Mouse (Mus musculus) ES-Bruce4 (cell line): ENCODE data around the gene Rdh9. TPM values are rescaled to one million over a fixed set of nuclear protein-coding genes. Genes with fewer than 3 reads are reported as not detected.
"Not testable (repeated sequence)": the region's sequence is repeated elsewhere in the genome, so short reads cannot be mapped to it uniquely, and the experiment has no call there.

Source experiments
- H3K27ac ChIP-seq: 2 replicates; pipeline ENCODE4 v1.5.1; 2012; ENCODE audit warnings: low read length, inconsistent platforms; ENCODE audit not compliant: insufficient read depth
- H3K27me3 ChIP-seq: 2 replicates; pipeline ENCODE4 v1.6.1; 2012; ENCODE audit warnings: mild to moderate bottlenecking, low read length, inconsistent platforms; ENCODE audit not compliant: control insufficient read depth, poor library complexity, insufficient read depth, severe bottlenecking
- H3K36me3 ChIP-seq: 2 replicates; pipeline ENCODE4 v1.6.1; 2012; ENCODE audit warnings: inconsistent platforms, mild to moderate bottlenecking, low read length, moderate library complexity; ENCODE audit not compliant: control insufficient read depth, poor library complexity, insufficient read depth, severe bottlenecking
- H3K4me1 ChIP-seq: one replicate; pipeline ENCODE4 v1.8.1; 2011; ENCODE audit warnings: low read length; ENCODE audit not compliant: control insufficient read depth, insufficient read depth
- H3K4me3 ChIP-seq: 2 replicates; pipeline ENCODE4 v1.5.1; 2011; ENCODE audit warnings: low read depth, mild to moderate bottlenecking, low read length
- H3K9ac ChIP-seq: 2 replicates; pipeline ENCODE4 v1.6.1; 2012; ENCODE audit warnings: low read depth, mild to moderate bottlenecking, inconsistent platforms; ENCODE audit not compliant: poor library complexity, severe bottlenecking
- H3K9me3 ChIP-seq: replicated peaks from 2 replicates; pipeline ENCODE4 v1.6.1; 2012; ENCODE audit warnings: mild to moderate bottlenecking, low read length, inconsistent platforms; ENCODE audit not compliant: control insufficient read depth, poor library complexity, insufficient read depth, severe bottlenecking
- CTCF ChIP-seq: IDR thresholded peaks from one replicate; pipeline ENCODE4 v1.8.1; 2011; ENCODE audit warnings: low read depth, low read length
- EP300 ChIP-seq: IDR thresholded peaks from 2 replicates; pipeline ENCODE4 v1.6.1; 2011; ENCODE audit warnings: low read depth, low read length; ENCODE audit not compliant: insufficient read depth
- POLR2A ChIP-seq: IDR thresholded peaks from one replicate; pipeline ENCODE4 v1.8.1; 2011; ENCODE audit warnings: low read length; ENCODE audit not compliant: insufficient read depth
- polyA plus RNA-seq: library from polyadenylated mRNA; stranded (reverse); fragments of >200 nt; gene quantifications from 2 replicates; pipeline ENCODE4 v1.2.4, GENCODE M21; 2011; ENCODE audit warnings: low read depth; ENCODE audit not compliant: missing spikeins, insufficient read depth, insufficient read length

Rdh9 gene
- polyA plus RNA-seq, 1 experiment: 0.49 TPM

- H3K36me3 ChIP-seq: no peaks in the 10 kb centered on the region
- TF ChIP-seq EP300: no peak
- no peak for TF ChIP-seq CTCF
- TF ChIP-seq POLR2A: no peak
- H3K4me1 ChIP-seq: no peaks in the 10 kb centered on the region
- H3K4me3 ChIP-seq: no peak overlapping the region
- no peak overlapping the region for H3K27ac ChIP-seq
- H3K9ac ChIP-seq: no peak overlapping the region
- no peaks in the 10 kb centered on the region for H3K27me3 ChIP-seq
- no peaks in the 10 kb centered on the region for H3K9me3 ChIP-seq
Measured at GRCm38 (mm10) chr10:127763914-127764680, 12.1 kb upstream of the Rdh9 start.

DNA sequence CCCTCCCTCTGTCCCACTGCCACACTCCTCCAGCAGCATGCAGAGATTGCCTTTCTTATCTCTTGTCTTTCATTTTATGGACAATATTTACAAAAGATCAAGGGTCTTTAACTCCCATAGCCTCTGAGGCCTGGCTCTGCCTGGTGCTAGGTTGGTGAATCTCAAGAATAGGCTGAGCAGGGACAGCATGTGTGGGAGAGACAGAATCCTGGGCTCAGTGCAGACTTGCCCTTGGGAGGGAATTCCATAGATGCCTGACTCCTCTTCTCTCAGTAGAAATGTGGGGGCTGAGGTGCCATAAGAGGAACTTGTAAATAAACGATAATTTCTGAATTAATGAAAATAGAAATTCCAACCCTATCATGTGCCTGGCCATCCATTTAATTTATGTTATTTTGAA lies 9.6 kb upstream of the Rdh9 start:
- Histone ChIP-seq H3K9me3 (no peaks in the 10 kb centered on the region), H3K27me3 (no peaks in the 10 kb centered on the region), H3K4me3 (no peak overlapping the region), H3K36me3 (no peaks in the 10 kb centered on the region), H3K4me1 (no peaks in the 10 kb centered on the region), H3K27ac (no peak overlapping the region), H3K9ac (no peak overlapping the region)
- TF ChIP-seq EP300 (no peak), CTCF (no peak), POLR2A (no peak)

DNA sequence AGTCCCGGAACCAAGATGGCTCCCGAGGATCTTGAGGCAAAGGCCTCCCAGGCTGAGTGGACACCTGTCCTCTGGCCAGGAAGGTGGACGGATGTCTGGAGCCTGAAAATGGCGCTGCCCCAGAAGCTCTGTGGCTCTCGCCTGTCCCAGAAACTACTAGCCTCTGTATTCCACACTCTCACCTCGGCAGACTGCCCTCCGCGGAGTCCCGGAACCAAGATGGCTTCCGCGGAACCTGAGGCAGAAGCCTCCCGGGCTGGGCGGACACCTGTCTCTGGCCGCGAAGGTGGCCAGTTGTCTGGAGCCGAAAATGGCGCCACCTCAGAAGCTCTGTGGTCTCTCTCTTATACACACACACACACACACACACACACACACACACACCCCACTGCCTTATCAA lies 6.1 kb downstream of the Rdh9 start:
- H3K27ac ChIP-seq, H3K4me1 ChIP-seq, H3K4me3 ChIP-seq, H3K9ac ChIP-seq, H3K27me3 ChIP-seq, H3K36me3 ChIP-seq: not testable (repeated sequence)
- peaks cover 20% of the 10 kb centered on the region for H3K9me3 ChIP-seq

DNA sequence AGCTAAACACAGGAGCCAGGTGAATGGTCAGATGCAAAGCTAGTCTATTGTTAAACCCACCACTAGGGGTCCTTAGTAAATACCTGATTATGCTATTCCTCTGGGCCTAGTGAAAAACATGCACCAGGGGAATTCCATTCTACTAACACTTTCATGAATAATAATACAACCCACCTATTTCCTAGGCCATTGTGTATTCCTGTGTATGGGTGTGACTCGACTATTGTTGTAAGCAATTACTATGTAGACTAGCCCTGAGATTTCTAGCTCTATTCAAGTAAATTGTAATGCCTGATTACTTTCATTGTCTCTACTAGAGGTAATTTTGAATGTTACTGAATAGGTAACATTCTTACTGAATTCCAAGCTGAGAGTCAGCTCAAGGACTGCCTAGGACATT lies 9.2 kb downstream of the Rdh9 start:
- H3K27ac ChIP-seq: not testable (repeated sequence)

GRCm38 (mm10) chr10:127799295-127799694 lies 23.1 kb downstream of the Rdh9 start:
- no peak for TF ChIP-seq CTCF
- no peak for TF ChIP-seq EP300
- TF ChIP-seq POLR2A: no peak
- no peaks in the 10 kb centered on the region for H3K36me3 ChIP-seq

More for the DNA sequence above, 9.2 kb downstream of the Rdh9 start:
- not testable (repeated sequence) for H3K4me3 ChIP-seq, H3K36me3 ChIP-seq, H3K9ac ChIP-seq, H3K27me3 ChIP-seq, H3K4me1 ChIP-seq
- peaks cover 23% of the 10 kb centered on the region for H3K9me3 ChIP-seq

DNA sequence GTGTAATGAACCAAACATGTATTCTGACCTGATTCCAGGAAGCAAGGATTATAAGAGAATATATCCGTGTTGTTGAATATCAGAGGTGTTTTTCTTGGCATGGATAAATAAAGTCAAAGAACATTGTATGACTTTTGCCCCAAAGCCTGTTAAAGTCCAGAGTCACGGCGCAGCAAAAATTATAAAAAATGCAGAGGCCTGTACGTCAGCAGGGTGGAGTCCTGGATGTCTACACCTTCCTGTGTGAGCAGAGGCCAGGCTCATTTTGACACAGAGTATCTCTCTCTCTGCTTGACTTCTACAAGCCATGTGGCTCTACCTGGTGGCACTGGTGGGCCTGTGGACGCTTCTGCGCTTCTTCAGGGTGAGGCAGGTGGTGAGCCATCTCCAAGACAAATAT lies 24.7 kb downstream of the Rdh9 start, which contains the start of gene Rdh16:
Rdh16 (plus strand) TSS at position 262 of the 400 bp plus-strand sequence.
- Histone ChIP-seq H3K27me3 (no peaks in the 10 kb centered on the region), H3K4me3 (no peak within 1 kb of the TSS), H3K9ac (no peak within 1 kb of the TSS), H3K4me1 (no peaks in the 10 kb centered on the region), H3K27ac (no peak within 1 kb of the TSS), H3K36me3 (no peaks in the 10 kb centered on the region), H3K9me3 (peaks cover 4% of the 10 kb centered on the region)
- TF ChIP-seq EP300 (no peak), CTCF (no peak), POLR2A (no peak)

More at GRCm38 (mm10) chr10:127799295-127799694, 23.1 kb downstream of the Rdh9 start:
- Histone ChIP-seq H3K27me3 (no peaks in the 10 kb centered on the region), H3K4me1 (no peaks in the 10 kb centered on the region), H3K27ac (no peak overlapping the region), H3K9ac (no peak overlapping the region), H3K9me3 (peaks cover 6% of the 10 kb centered on the region), H3K4me3 (no peak overlapping the region)
